Mouse (Mus musculus) MEL (cell line): ENCODE measurements around the gene Ankrd34c. TPM values are rescaled to one million over a fixed set of nuclear protein-coding genes. Genes with fewer than 3 reads are reported as not detected.

ENCODE experiments used
- DNase-seq: peaks from one replicate; pipeline ENCODE4 v3.0.0; 2011; ENCODE audit warnings: low read depth, low spot score
- H3K27ac ChIP-seq: 2 replicates; pipeline ENCODE4 v1.5.1; 2012; ENCODE audit warnings: low read depth, mild to moderate bottlenecking, control low read depth, low read length, moderate library complexity; ENCODE audit not compliant: control insufficient read depth
- H3K27me3 ChIP-seq, 2 experiments: fragments of 150-350 bp in 1 of 2; sonication (generic) in 1 of 2; 2 replicates each; pipeline ENCODE4 v1.6.1; 2012; ENCODE audit warnings: low read length in 2 of 2, mild to moderate bottlenecking in 2 of 2, improper control_type of control experiment in 1 of 2, moderate library complexity in 1 of 2; ENCODE audit not compliant: insufficient read depth in 2 of 2, control insufficient read depth in 1 of 2
- H3K36me3 ChIP-seq, 2 experiments: 2 replicates each; pipeline ENCODE4 v1.6.1; 2012 to 2014; ENCODE audit warnings: low read length in 2 of 2, improper control_type of control experiment in 1 of 2, inconsistent platforms in 1 of 2, mild to moderate bottlenecking in 1 of 2; ENCODE audit not compliant: insufficient read depth in 2 of 2, control insufficient read depth in 1 of 2
- H3K4me1 ChIP-seq, 2 experiments: fragments of 150-350 bp in 1 of 2; sonication (generic) in 1 of 2; 2 replicates each; pipeline ENCODE4 v1.6.1; 2012; ENCODE audit warnings: low read length in 2 of 2, improper control_type of control experiment in 1 of 2, mild to moderate bottlenecking in 1 of 2; ENCODE audit not compliant: insufficient read depth in 2 of 2, control insufficient read depth in 1 of 2
- H3K4me3 ChIP-seq, 2 experiments: fragments of 150-350 bp in 1 of 2; sonication (generic) in 1 of 2; 2 replicates each; pipeline ENCODE4 v1.5.1; 2012; ENCODE audit warnings: low read depth in 2 of 2, low read length in 2 of 2, mild to moderate bottlenecking in 2 of 2, moderate library complexity in 2 of 2, control low read depth in 1 of 2, improper control_type of control experiment in 1 of 2; ENCODE audit not compliant: control insufficient read depth in 1 of 2, insufficient read depth in 1 of 2
- H3K79me2 ChIP-seq: 2 replicates; pipeline ENCODE4 v1.6.1; 2012; ENCODE audit warnings: mild to moderate bottlenecking, low read length, moderate library complexity; ENCODE audit not compliant: control insufficient read depth, poor library complexity, insufficient read depth
- H3K9ac ChIP-seq: 2 replicates; pipeline ENCODE4 v1.6.1; 2012; ENCODE audit warnings: low read depth, mild to moderate bottlenecking, control low read depth, low read length, moderate library complexity; ENCODE audit not compliant: control insufficient read depth, poor library complexity, severe bottlenecking
- H3K9me3 ChIP-seq: fragments of 150-350 bp; sonication (generic); replicated peaks from 2 replicates; pipeline ENCODE4 v1.6.1; 2012; ENCODE audit warnings: mild to moderate bottlenecking, low read length, improper control_type of control experiment, moderate library complexity; ENCODE audit not compliant: insufficient read depth
- BHLHE40 ChIP-seq: IDR thresholded peaks from 2 replicates; pipeline ENCODE4 v1.6.1; 2012; ENCODE audit warnings: low read depth, mild to moderate bottlenecking, inconsistent platforms, low read length, improper control_type of control experiment, borderline replicate concordance
- CTCF ChIP-seq, 3 experiments: IDR thresholded peaks in 2 of 3; conservative IDR thresholded peaks in 1 of 3; 2 replicates each; pipeline ENCODE4 v1.5.1; 2011 to 2012; ENCODE audit warnings: low read length in 3 of 3, low read depth in 2 of 3, mild to moderate bottlenecking in 2 of 3, improper control_type of control experiment in 1 of 3, inconsistent platforms in 1 of 3, mixed read lengths in 1 of 3, moderate library complexity in 1 of 3; ENCODE audit not compliant: control insufficient read depth in 1 of 3, insufficient read depth in 1 of 3, poor library complexity in 1 of 3, severe bottlenecking in 1 of 3
- ELF1 ChIP-seq: IDR thresholded peaks from 2 replicates; pipeline ENCODE4 v1.6.1; 2014; ENCODE audit warnings: low read depth, mild to moderate bottlenecking, inconsistent platforms, low read length, improper control_type of control experiment, moderate library complexity
- EP300 ChIP-seq, 2 experiments: IDR thresholded peaks; 2 replicates each; pipeline ENCODE4 v1.6.1; 2011; ENCODE audit warnings: improper control_type of control experiment in 2 of 2, low read length in 2 of 2, low read depth in 1 of 2, mild to moderate bottlenecking in 1 of 2
- GATA1 ChIP-seq: IDR thresholded peaks from 2 replicates; pipeline ENCODE4 v1.6.1; 2011; ENCODE audit warnings: low read depth, low read length, improper control_type of control experiment
- HCFC1 ChIP-seq: IDR thresholded peaks from 2 replicates; pipeline ENCODE4 v1.6.1; 2012; ENCODE audit warnings: low read depth, mild to moderate bottlenecking, inconsistent platforms, low read length, improper control_type of control experiment, moderate library complexity
- JUND ChIP-seq: IDR thresholded peaks from 2 replicates; pipeline ENCODE4 v1.6.1; 2011; ENCODE audit warnings: low read depth, mild to moderate bottlenecking, improper control_type of control experiment, low read length
- MAFK ChIP-seq: IDR thresholded peaks from 2 replicates; pipeline ENCODE4 v1.6.1; 2011; ENCODE audit warnings: low read depth, mild to moderate bottlenecking, low read length, improper control_type of control experiment, borderline replicate concordance
- MAX ChIP-seq: IDR thresholded peaks from 2 replicates; pipeline ENCODE4 v1.6.1; 2011; ENCODE audit warnings: low read length, improper control_type of control experiment
- MAZ ChIP-seq: IDR thresholded peaks from 2 replicates; pipeline ENCODE4 v1.6.1; 2012; ENCODE audit warnings: low read depth, mild to moderate bottlenecking, inconsistent platforms, low read length, improper control_type of control experiment
- MEF2A ChIP-seq: IDR thresholded peaks from 2 replicates; pipeline ENCODE4 v1.6.1; 2014; ENCODE audit warnings: low read depth, mild to moderate bottlenecking, inconsistent platforms, low read length, improper control_type of control experiment; ENCODE audit not compliant: poor library complexity, insufficient replicate concordance, severe bottlenecking; ENCODE audit errors: extremely low read depth
- MXI1 ChIP-seq: IDR thresholded peaks from 2 replicates; pipeline ENCODE4 v1.6.1; 2011; ENCODE audit warnings: mild to moderate bottlenecking, low read depth, low read length, improper control_type of control experiment
- MYB ChIP-seq: IDR thresholded peaks from 2 replicates; pipeline ENCODE4 v1.6.1; 2011; ENCODE audit warnings: mild to moderate bottlenecking, low read depth, low read length, improper control_type of control experiment
- MYC ChIP-seq: IDR thresholded peaks from 2 replicates; pipeline ENCODE4 v1.6.1; 2011; ENCODE audit warnings: low read depth, mild to moderate bottlenecking, low read length, improper control_type of control experiment, moderate library complexity
- RCOR1 ChIP-seq: IDR thresholded peaks from 2 replicates; pipeline ENCODE4 v1.6.1; 2012; ENCODE audit warnings: low read depth, mild to moderate bottlenecking, inconsistent platforms, low read length, improper control_type of control experiment
- TAL1 ChIP-seq: IDR thresholded peaks from 2 replicates; pipeline ENCODE4 v1.6.1; 2012; ENCODE audit warnings: mild to moderate bottlenecking, inconsistent platforms, low read length, moderate library complexity, mixed read lengths
- TBP ChIP-seq: IDR thresholded peaks from 2 replicates; pipeline ENCODE4 v1.8.0; 2011; ENCODE audit warnings: low read depth, low read length, improper control_type of control experiment
- UBTF ChIP-seq: IDR thresholded peaks from 2 replicates; pipeline ENCODE4 v1.6.1; 2012; ENCODE audit warnings: low read depth, mild to moderate bottlenecking, inconsistent platforms, low read length, improper control_type of control experiment, moderate library complexity, borderline replicate concordance; ENCODE audit not compliant: insufficient read depth
- ZC3H11A ChIP-seq: IDR thresholded peaks from 2 replicates; pipeline ENCODE4 v1.6.1; 2012; ENCODE audit warnings: low read depth, mild to moderate bottlenecking, inconsistent platforms, low read length, improper control_type of control experiment
- ZNF384 ChIP-seq: IDR thresholded peaks from 2 replicates; pipeline ENCODE4 v1.6.1; 2012; ENCODE audit warnings: low read depth, mild to moderate bottlenecking, inconsistent platforms, low read length, improper control_type of control experiment
- polyA plus RNA-seq, 2 experiments: library from polyadenylated mRNA; stranded (reverse) in 1 of 2; unstranded in 1 of 2; fragments of >175 nt in 1 of 2; fragments of >200 nt in 1 of 2; gene quantifications; 2 replicates each; pipeline versions ENCODE4 v1.2.1 to v1.2.4; 2012; ENCODE audit warnings: low replicate concordance in 2 of 2, low read depth in 1 of 2; ENCODE audit not compliant: insufficient read length in 2 of 2, insufficient read depth in 1 of 2, missing spikeins in 1 of 2
- total RNA-seq: library from RNA; depleted of rRNA; stranded (reverse); fragments of 300-350 nt; gene quantifications from 2 replicates; pipeline ENCODE4 v1.2.3, GENCODE M21; 2012

Gene Ankrd34c
- total and polyA plus RNA-seq, 3 experiments: not detected

GRCm38 (mm10) chr9:89700910-89701457, 37.3 kb downstream of the Ankrd34c start:
- DNase-seq: no peak
- no peaks in the 10 kb centered on the region for H3K9me3 ChIP-seq
- peaks cover 10% of the 10 kb centered on the region for H3K79me2 ChIP-seq
- H3K27me3 ChIP-seq: no peaks in the 10 kb centered on the region
- TF ChIP-seq MAFK: no peak
- TF ChIP-seq ZC3H11A: no peak
- no peak overlapping the region for H3K9ac ChIP-seq
- H3K27ac ChIP-seq: no peak overlapping the region
- H3K4me1 ChIP-seq: peaks cover 3 to 8% of the 10 kb centered on the region in 2 experiments; a peak in 3 of 4 replicates
- H3K4me3 ChIP-seq: no peak overlapping the region
- H3K36me3 ChIP-seq: peaks cover 0 to 10% of the 10 kb centered on the region in 2 experiments; a peak in 3 of 4 replicates

GRCm38 (mm10) chr9:89695143-89695542, 43.1 kb downstream of the Ankrd34c start:
- Histone ChIP-seq H3K4me1 (no peaks in the 10 kb centered on the region), H3K9me3 (no peaks in the 10 kb centered on the region), H3K9ac (no peak overlapping the region), H3K27me3 (no peaks in the 10 kb centered on the region), H3K79me2 (no peaks in the 10 kb centered on the region), H3K4me3 (no peak overlapping the region), H3K27ac (no peak overlapping the region), H3K36me3 (no peaks in the 10 kb centered on the region; a peak in 1 of 4 replicates)
- no peak for DNase-seq
- TF ChIP-seq MYC (no peak), ZNF384 (no peak), MAX (no peak), RCOR1 (no peak), HCFC1 (no peak), MAFK (no peak), ELF1 (no peak)

- Histone ChIP-seq H3K79me2 (no peaks in the 10 kb centered on the region), H3K4me3 (no peak overlapping the region), H3K27ac (no peak overlapping the region), H3K4me1 (no peaks in the 10 kb centered on the region), H3K9me3 (no peaks in the 10 kb centered on the region), H3K27me3 (no peaks in the 10 kb centered on the region)
- no peak for DNase-seq
- TF ChIP-seq UBTF (no peak), GATA1 (no peak), MAZ (no peak), TBP (no peak), MXI1 (no peak), JUND (no peak), MYB (no peak), TAL1 (no peak), CTCF (IDR thresholded peaks at IDR 0.05 in 2 of 3, conservative IDR thresholded peaks at IDR 0.05 in 1 of 3; ENCODE audit: control insufficient read depth in 1 of 3, insufficient read depth in 1 of 3, low read depth in 2 of 3, low read length in 3 of 3, poor library complexity in 1 of 3, severe bottlenecking in 1 of 3) (no peak), EP300 (IDR thresholded peaks at IDR 0.05; ENCODE audit: low read depth in 1 of 2, low read length in 2 of 2) (no peak), BHLHE40 (no peak), HCFC1 (no peak), MEF2A (no peak), MYC (no peak)
- TF ChIP-seq, all 39 proteins: peak for 0
- H3K9ac ChIP-seq: no peak overlapping the region
- no peaks in the 10 kb centered on the region; a peak in 1 of 4 replicates for H3K36me3 ChIP-seq
These were observed 44.6 kb downstream of the Ankrd34c start for GRCm38 (mm10) chr9:89693670-89694069.
